Mouse (Mus musculus): ENCODE data around the gene Lap3.
A peak's percentile ranks its signal among the peaks of the same experiment; 100 is the strongest.

Gene Lap3

DNA sequence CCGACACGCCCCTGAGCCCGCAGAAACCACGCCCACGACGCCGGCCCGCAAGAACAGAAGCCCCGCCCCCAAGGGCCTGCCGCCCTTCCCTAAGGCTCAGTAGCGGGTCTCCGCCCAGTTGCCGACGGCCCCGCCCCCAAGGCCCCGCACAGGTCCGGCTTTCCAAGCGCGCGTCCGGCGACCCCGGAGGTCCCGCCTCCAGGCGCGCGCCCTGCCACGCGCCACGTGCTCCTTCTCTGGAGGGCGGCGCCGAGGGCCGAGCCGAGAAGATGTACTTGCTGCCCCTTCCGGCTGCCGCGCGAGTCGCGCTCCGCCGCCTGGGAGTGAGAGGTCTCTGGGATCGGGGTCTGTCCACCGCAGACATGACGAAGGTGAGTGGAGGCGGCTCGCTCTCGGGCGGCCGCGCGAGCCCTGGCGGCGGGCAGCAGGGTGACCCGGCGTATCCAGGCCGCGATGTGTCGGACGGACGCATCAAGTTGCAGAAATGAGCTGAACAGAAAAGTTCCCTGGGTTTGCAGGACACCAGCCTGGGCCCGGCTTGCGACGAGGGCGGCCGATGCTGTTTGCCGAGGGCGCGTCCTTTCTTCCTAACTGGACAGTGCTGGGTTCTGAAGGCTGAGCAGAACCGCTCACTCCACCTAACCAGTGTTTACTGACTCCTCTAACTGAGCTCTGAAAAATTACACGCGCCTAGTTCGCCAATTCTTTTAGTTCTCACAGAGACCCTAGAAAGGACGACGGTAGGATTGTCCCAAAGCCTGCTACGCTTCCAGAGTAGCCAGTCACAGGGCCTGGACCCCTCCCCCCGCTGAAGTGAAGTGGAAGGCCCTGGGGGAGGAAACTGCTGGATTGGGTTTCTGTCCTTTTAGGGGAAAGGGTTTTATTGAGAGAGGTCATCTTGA lies at the start of gene Lap3:
Gene Lap3 (plus strand): TSS at position 184 of the 902 bp plus-strand sequence.
- DNase-seq (ENCODE audit: low spot score in 2 of 2): peak; percentile 94 to 95

DNA sequence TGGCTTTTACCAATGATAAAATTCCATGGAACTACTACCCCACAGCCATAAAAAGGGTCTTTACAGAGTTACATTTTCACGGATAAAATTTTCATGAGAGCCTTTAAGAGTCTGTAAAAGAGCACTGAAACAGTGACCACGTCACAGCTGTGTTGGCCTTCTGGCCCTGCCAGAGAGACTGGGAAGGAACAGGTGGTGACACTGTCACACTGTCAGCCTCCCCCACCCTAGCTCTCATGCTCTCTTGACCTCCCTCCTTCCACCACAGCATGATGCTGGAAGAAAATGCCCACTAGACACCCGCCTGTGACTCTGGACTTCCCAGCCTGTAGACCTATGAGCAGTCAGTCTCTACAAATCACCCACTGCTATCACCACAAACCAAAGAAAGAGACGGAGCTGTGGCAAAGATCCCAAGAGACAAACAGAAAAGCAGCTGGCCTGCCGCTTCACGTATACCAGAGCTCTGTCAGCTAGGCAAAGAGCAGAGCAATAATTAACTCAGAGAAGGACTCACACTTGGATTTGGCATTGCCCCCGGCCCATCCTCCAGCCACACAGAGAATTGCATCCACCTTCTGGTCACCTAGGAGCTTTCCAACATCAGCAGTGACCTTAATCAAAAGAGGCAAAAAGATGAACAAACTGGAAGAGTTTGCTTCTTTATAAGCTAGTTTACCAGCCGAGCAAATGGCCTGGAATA lies 48.9 kb upstream of the Lap3 start:
- DNase-seq (ENCODE audit: low spot score in 2 of 2): no peak

DNA sequence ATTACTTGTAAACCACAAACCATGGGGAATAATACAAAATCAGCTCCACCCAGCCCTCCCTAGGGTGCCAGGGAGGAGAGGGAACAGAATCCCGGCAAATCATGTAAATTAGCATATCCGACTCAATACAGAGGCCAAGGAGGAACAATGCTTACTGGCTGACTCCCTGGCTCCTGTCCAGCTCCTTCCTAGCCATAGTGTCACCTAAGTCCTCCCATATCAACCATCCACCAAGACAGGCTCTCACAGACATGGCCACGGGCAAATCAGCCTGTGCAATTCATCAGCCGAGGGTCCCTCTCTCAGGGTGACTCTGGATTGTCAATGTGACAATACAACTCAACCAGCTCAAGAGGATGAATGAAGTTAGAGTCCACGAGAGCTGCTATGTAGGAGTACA lies 44.5 kb upstream of the Lap3 start:
- no peak for DNase-seq (ENCODE audit: low spot score in 2 of 2)

DNA sequence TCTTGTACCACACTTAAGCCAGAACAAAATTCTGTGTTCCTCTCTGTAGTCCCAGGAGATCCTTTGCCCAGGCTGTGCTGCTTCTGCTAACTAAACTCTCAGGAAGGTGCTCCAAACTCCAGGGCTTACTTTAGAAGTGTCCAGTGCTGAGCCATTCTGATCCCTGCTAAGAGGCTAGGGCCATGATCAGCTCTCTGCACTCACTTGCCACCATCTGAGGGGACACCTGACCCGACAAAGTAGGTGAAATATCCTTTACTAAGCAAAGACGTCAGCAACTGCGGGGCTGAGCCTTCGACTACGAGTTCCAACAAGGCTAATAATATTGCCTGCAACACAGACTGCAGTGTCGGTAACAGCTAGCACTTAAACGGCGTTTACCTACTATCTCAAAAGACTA lies 44.0 kb upstream of the Lap3 start:
- no peak for DNase-seq (ENCODE audit: low spot score in 2 of 2)

DNA sequence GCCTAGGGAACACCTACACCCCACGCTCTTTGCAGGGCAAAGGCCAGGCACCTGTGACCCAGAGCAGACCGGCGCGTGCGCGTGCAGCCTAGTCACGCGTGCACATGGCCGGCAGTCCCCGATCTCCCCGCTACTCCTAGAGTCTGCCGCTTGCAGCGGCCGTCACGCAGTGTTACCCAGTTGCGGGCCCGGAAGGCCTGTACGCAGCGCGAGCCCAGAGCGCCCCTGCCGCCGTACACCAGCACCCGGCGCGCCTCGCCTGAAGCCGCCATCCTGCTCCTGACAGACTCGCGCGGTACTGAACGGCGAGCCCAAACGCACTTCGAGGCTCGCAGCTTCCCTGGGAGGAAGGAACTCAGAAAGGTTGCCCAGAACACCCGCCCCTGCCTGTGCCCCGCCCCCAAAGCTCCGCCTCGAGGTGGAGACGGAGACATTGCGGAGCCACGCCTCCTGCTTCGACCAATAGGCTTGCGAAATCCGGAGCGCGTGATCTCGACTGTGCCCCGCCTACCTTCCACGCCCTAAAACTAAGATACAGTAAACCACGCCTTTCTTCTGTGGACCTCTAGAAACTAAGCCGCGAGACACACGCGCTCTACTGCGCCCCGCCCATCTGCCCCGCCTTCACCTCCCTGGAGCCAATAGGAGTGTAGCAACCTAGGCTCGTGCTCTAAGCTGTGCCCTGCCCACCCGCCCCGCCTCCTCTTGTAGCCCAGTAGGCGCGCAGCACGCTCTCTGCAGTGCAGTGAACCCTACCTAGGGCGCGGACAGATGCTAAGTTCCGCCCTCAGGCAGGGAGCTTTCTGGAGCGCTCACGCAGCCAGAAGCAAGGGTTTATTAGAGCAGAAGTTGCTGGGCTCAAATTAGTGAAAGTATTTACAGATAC lies 43.1 kb upstream of the Lap3 start, which contains the start of gene Qdpr:
Gene Qdpr (minus strand): TSS at position 406 of the 886 bp plus-strand sequence.
- DNase-seq (ENCODE audit: low spot score in 2 of 2): peak; percentile 83 to 88

DNA sequence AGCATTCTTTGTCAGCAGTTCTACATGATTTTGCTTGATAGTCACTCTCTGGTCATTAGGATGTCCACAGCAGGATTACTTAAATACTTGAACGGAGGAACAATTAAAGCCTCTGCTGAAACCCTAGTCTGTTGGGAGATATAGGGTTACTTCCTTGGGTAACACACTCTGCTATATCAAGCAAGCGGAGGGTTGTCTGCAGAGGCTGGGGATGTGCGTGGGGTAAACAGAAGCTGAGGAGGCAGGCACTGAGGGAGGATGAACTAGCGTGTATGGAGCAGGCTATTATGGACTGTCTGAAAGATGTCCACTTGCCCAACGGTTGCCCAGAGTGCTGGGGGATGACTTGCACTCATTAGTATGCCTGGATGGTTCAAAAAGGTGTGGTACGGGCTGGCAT lies 39.7 kb upstream of the Lap3 start, which contains the start of gene Clrn2:
Gene Clrn2 (plus strand): TSS at position 301 of the 400 bp plus-strand sequence.
- no peak for DNase-seq (ENCODE audit: low spot score in 2 of 2)

DNA sequence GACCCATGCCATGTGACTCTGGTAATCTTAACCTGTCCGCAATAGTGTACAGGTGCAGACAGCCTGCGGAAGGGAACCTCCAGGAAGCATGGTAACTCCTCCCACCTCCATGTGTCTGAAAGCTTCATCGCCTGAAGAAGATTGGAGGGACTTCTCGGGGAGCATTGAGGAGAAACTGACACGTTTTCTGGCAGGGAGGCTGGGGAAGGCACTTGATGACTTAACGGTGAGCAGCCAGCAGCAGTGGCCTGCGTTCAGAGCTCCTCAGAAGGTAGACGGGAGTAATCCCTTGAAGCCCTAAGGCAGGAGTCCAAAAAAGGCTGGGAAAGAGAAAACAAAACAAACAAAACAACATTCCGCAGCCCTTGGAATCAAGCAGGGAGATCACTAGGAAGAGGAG lies 38.7 kb upstream of the Lap3 start:
- DNase-seq (ENCODE audit: low spot score in 2 of 2): no peak

DNA sequence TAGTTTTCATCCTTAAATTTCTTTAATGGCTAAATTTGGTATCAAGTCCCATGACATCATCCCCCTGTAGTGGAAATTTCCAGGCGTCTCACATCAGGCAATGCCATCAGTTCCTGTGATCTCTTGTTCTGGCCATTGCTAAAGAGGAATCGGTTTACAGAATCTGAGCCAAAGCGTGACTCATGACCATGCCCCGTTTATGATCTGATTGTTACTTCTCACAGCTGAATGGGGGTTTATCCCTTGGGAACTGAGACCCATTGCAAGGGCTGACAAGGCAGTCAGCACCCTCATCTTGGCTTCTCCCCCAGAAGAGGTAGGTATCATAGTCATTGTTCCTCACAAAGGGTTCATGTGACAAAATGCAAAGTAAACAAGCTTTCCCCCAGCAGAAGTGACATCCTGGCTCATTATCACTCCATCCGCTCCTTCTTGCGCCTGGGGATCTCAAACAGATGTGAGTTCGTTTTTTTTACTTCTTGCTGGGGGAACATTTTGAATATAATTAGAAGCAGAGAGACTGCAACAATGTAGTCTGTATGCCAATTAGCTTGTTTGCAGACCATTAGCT lies 20.2 kb upstream of the Lap3 start:
- no peak for DNase-seq (ENCODE audit: low spot score in 2 of 2)

DNA sequence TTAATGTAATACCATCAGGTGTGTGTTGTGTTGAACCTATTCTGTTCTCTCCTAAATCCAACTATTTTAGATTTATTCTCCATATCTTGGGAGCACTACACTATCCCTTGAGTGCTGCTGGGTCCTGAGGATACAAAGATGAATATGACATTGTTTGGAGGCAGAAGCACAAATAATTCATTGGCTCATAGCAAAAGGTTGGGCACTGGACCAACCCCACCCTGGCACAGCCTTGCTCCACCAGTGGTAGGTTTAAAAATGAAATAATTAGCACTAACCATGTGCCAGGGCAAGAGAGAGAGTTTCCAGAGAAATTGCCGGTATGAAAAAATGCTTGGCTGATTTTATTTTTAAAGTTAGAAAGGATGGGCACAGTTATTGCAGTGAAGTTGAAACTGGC lies 19.7 kb upstream of the Lap3 start:
- DNase-seq (ENCODE audit: low spot score in 2 of 2): no peak

DNA sequence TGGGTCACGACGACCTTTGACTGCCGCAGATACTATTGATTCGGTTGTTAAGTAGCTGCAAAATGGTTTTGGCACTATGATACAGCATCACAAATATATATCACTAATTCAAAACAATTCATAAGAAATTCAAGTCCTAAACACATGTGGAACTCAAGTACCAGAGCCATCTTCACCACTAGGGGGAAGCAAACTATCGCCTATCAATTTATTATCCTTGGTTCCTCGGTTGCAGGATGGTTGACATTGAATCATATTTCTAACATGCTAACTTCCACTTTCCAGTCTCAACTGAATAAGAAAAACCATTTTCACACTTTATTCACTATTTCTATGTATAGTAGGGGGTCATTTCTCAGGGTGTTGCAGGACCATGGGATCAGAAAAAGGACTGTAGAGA lies 19.0 kb upstream of the Lap3 start:
- DNase-seq (ENCODE audit: low spot score in 2 of 2): no peak

DNA sequence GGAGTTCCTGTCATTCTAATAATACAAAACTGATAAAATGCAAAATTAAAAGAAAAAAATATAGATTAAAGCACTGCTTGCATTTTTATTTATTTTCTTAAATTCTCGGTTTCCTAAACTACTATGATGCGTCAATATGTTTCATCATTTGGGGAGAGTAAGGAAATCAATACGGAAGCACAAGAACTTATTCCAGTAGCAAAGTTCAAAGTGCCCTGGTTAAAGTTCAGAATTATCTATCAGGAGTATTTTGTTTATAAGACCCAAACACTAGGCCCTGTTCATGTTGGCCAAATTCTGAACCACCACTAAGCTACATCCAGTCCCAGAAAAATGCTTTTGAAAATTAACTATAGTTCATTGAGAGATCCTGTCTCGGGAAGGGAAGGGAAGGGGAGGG lies 18.4 kb upstream of the Lap3 start:
- DNase-seq (ENCODE audit: low spot score in 2 of 2): no peak

DNA sequence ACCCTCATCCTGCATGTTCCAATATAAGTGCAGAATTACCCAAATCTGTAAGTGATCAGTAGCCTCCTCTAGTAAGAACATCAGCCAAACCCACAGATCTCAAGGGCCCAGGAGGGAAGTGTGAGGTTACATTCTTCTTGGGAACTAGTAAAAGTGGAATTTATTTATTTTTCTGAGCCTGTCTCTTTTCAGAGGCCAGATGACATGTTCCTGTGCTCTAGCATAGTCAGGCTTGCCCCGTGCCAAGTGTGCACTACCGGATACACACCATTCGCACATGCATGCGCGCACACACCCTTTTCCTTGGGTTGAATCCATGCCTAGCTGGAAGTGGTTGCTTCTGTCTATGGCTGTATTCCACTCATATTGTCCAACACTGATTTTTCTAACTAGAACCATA lies 17.4 kb upstream of the Lap3 start:
- no peak for DNase-seq (ENCODE audit: low spot score in 2 of 2)

DNA sequence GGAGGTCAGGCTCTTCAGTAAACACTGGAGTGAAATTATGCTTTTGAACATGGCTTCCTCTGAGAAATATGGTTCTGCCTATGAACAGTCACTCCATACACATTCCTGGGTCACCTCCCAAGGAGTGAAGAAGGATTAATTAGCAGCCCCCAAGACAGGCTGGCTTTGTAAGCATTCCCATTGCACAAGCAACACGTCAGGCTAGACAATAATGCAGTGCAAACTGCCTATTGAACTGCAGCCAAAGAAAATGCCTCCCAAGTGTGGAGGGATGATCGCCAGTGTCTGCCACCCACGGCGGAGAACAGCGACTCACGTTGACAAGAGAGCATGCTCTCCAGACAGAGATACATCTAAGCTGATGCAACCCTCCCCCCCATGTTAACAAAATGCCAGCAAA lies 16.9 kb upstream of the Lap3 start:
- no peak for DNase-seq (ENCODE audit: low spot score in 2 of 2)

DNA sequence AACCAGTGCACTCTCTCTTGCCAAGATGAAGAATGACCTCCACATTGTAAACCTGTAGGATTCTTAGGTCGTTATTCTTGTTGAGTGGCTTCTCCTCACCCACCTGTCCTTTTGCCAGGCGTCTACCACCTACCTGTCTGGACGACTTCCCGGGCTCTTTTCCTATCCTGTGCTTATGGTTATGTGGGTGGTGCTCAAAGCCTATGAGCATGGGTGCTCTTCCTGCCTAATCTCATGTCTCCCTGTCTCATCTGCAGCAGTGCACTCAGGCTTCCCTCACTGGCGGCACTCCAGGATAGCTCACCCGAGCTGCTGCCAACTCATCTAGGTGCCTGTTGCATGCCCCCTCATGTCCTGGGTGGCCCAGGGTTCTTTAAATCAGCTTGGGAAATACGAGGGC lies 15.6 kb upstream of the Lap3 start:
- DNase-seq (ENCODE audit: low spot score in 2 of 2): no peak

DNA sequence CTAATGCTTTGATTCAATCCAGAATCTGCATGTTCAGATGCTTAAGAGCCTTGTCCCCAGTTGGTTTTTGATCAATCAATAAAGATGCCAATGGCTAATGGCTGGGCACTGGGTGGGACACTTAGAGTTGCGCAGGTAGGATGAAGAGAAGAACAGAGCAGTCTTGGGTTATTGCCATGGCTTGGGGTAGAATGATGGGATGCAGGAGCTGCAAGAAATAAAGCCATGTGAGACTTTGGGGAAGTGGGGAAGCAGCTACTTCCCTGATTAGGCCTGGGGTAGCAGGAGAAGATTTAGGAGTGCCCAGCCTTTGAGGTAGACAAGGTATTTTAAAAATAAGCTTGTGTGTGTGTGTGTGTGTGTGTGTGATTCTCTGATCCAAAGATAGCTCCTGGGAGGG lies 13.1 kb upstream of the Lap3 start:
- DNase-seq (ENCODE audit: low spot score in 2 of 2): no peak

DNA sequence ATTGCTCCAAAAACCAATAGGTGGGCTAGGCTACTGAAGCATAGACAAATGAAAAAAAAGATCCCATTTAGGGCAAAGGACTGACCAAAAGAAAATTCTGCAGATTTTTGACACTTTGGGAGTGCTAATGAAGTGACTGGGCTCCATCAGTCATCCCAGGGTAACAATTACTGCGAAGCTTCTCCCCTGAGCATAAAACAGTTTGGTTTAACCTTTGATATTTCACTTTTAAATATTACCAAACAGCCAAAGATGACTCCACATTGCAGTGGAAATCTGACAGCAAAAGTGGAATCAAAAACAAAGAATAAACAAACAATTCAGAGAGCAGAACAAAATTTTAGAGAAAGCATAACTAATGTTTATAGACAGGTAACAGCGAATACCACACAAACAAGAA lies 12.0 kb upstream of the Lap3 start:
- no peak for DNase-seq (ENCODE audit: low spot score in 2 of 2)

DNA sequence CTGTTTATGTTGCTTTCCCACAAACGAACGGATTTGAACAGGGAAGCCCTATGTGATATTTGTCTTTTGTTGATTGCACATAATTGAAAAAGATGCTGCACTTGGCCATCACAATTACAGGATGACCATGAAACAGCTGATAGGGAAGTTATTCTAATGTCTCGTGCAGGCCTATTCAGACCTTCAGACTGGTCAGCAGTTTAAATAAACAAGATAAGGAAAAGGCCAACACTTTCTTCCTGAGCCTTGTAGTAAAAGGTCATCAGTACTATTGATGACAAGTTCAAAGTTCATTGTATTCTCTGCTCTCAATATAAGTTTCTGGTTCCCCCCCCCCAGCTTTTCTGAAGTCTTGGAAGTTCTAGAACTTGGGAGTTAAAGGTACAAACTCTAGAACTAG lies 10.6 kb upstream of the Lap3 start:
- no peak for DNase-seq (ENCODE audit: low spot score in 2 of 2)

DNA sequence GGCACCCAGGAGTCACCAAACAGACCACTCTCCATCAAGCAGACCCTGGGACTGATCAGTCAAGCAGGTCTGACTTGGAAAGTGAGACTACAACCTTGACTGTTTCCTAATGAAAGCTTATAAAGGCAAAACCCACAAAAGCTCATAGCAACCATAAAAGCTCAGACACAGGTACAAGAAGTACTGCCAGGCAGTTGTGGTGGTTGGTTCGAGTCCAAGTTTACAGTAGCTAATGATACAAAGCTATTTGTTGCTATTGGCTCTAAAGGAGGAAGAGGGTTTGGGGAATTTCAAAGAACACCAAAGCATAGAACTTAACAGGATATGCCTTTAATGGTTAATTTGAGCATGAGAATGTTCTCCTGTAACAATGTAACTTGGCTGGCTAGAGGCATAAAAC lies 9.5 kb upstream of the Lap3 start:
- DNase-seq (ENCODE audit: low spot score in 2 of 2): no peak

DNA sequence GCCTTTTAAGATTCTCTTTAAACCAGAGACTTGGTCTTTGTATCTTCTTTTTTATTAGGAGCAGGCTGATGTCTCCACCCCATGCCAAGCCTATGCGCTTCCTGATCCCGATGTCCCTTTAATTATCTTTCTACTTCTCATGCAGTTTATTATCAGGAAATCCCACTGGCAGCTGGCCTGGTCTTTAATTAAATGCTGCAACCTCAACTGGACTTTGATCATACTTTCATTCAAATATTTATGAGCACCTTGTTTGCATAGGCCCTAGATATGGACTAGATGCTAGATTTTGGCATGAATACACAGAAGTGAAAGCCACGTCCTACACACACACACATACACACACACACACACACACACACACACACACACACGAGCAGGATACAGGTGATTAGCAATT lies 1.4 kb upstream of the Lap3 start:
- no peak for DNase-seq (ENCODE audit: low spot score in 2 of 2)

DNA sequence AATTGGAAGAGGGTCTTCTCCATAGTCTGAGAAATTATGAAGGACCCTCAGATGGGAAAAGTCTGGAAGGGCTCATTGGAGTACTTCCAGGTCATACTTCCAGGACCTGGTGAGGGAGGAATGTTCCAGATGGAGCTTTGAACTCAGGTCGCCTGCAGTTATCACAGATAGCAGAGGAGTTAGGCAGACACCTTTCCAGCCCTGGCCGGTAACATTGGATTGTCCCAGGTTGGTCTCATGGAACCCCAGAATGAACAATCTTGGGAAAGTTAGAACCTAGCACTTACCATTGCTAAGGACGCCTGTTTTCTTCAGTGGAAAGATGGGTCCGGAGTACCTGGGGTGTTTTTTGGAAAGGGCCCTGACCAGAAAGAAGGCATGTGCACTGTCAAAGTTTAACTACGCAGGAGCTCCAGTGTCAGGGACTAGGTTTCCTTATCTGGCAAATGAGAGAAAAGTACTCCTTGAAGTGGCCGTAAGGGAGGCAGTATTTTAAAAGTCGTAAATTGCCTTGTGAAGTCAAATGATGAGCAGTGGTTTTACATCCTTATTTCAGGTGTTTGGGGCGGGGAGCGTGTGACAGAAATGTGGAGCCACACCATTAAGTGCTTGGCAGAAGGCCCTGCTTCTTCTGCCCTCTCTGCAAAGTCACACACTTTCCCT lies 1.1 kb downstream of the Lap3 start:
- no peak for DNase-seq (ENCODE audit: low spot score in 2 of 2)

DNA sequence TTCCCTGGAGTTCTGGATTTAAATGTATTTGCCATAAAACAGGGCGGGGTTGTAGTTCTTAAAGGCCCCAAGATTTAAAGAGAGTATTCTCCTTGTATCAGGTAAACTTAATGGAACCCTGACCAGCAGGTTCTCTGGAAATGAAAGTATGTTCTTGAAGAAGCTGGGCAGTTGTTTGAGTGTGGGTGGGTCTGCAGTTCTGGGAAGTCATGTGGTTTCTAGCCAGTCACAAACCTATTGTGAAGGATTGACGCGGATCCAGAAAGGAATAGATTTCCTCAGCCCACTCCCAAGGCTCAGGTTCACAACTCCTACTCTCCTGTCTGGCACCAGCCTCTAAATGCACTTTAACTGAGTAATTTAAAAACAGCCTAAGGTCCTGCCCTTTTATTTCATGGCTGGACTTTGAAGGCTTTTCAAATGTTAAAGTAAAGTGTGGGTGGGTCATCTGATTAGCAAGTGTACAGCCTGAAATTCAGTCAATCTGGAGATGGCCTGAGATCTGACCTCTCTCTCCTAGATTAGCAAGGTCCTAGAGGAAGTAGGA lies 2.3 kb downstream of the Lap3 start:
- no peak for DNase-seq (ENCODE audit: low spot score in 2 of 2)
